Comparison of ENCODE assay signal across 8 mouse cellular contexts in the genomic region with DNA sequence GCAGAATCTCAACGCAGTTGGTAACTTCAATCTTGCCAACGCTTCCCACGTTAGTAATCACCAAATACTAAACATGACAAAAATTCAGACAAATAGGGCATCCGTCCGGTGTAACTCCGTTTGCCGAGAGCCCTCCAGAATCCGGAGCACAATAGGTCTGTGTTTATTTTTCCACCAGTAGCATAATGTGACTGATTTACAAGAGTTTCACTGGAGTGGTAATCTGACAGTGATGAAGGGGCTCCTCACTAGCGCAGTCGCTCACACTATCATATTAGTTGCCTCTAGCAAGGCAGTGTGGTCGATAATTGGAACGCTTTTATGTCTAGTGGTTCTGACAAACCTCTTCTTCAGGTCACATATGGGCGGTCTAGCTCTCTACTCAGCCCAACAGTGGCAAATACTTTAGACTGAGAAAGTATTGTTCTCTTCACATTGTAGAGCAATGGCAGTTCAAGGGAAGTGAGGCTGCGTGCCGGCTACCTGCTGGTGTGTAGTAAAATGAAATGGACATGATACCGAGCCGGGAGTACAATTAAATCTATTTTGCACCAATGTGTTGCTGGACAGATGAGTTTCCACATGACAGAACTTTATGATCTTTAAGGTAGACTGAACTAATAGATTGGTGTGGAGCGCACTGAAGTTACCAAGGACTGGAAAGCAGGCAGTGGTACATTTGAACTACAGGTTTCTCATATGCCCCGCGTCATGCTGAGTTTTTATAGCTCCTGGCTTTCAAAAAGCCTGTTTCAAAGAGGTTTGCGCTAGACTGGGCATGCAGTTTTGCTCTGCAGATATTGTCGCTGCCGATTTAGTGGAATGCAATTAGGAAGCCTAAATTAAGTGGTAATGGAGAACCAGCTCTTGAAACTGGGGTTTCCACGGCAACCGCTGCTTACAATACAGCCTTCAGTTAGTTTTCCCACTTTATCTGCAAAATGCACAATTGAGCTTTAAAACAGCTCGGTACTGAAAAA.
DNase-seq lines count a peak whose midpoint lies in the region; ATAC-seq and TF ChIP-seq lines count a peak whose summit lies in the region.

No protein-coding gene starts in this region.

- no peaks in the 10 kb centered on the region for H3K27me3 ChIP-seq in forebrain, postnatal 0 days (ENCODE audit: insufficient read depth, low read length)
- H3K27me3 ChIP-seq in midbrain, embryonic 11.5 days (ENCODE audit: control insufficient read depth, insufficient read depth, low read length), result no peaks in the 10 kb centered on the region; the same call in 1 of the 2 replicates

- no peaks in the 10 kb centered on the region for H3K9me3 ChIP-seq in forebrain, postnatal 0 days (ENCODE audit: low read length)
- no peaks in the 10 kb centered on the region for H3K9me3 ChIP-seq in midbrain, embryonic 11.5 days (ENCODE audit: control insufficient read depth, low read length)

- TF ChIP-seq CTCF in forebrain, postnatal 0 days (IDR thresholded peaks at IDR 0.05; ENCODE audit: low read depth), result no peak

- peak overlapping the region; percentile 28 for H3K4me3 ChIP-seq in forebrain, postnatal 0 days (ENCODE audit: low read depth, low read length)
- H3K4me3 ChIP-seq in midbrain, embryonic 11.5 days (ENCODE audit: low read depth, low read length), result peak overlapping the region; percentile 7; the same call in 1 of the 2 replicates

- 5% methylated on average over 26 of the region's 26 CpGs for WGBS in forebrain, postnatal 0 days
- 50% methylated on average over 26 of the region's 26 CpGs for WGBS in midbrain, embryonic 11.5 days

- peak overlapping the region; percentile 51 for H3K4me2 ChIP-seq in forebrain, postnatal 0 days (ENCODE audit: low read depth)
- peak overlapping the region; percentile 48 for H3K4me2 ChIP-seq in midbrain, embryonic 11.5 days

- no peaks in the 10 kb centered on the region for H3K36me3 ChIP-seq in forebrain, postnatal 0 days (ENCODE audit: insufficient read depth)
- no peaks in the 10 kb centered on the region for H3K36me3 ChIP-seq in midbrain, embryonic 11.5 days (ENCODE audit: control insufficient read depth, insufficient read depth, low read length)

- peak overlapping the region; percentile 54 for H3K9ac ChIP-seq in forebrain, postnatal 0 days
- H3K9ac ChIP-seq in midbrain, embryonic 11.5 days (ENCODE audit: low read length), result no peak overlapping the region

- DNase-seq in cerebellum, postnatal 14 days, result peak; percentile 7 to 30
- no peak for DNase-seq in cerebellum, adult 11-12 months
- peak; percentile 83 for DNase-seq in forebrain, postnatal 0 days
- DNase-seq in layer of hippocampus, adult 18-20 months (ENCODE audit: low spot score in 2 of 2), result peak; percentile 64 to 85
- DNase-seq in midbrain, embryonic 11.5 days (ENCODE audit: low spot score, missing footprints), result peak; percentile 91
- DNase-seq in testis, postnatal 10 days (ENCODE audit: low spot score), result no peak
- DNase-seq in cerebellum, adult 18-20 months, result no peak

- H3K4me1 ChIP-seq in forebrain, postnatal 0 days (ENCODE audit: insufficient read depth), result peaks cover 15% of the 10 kb centered on the region; the same call in 1 of the 2 replicates
- H3K4me1 ChIP-seq in midbrain, embryonic 11.5 days (ENCODE audit: control insufficient read depth, insufficient read depth, low read length), result peaks cover 16% of the 10 kb centered on the region; the same call in 1 of the 2 replicates

- peak overlapping the region; percentile 66 for H3K27ac ChIP-seq in forebrain, postnatal 0 days (ENCODE audit: low read depth, low read length)
- H3K27ac ChIP-seq in midbrain, embryonic 11.5 days (ENCODE audit: low read depth, low read length), result peak overlapping the region; percentile 48; the same call in 1 of the 2 replicates

- ATAC-seq in forebrain, postnatal 0 days, result peak; percentile 72
- ATAC-seq in midbrain, embryonic 11.5 days (ENCODE audit: low FRiP score), result peak; percentile 53
- no peak for ATAC-seq in CD4-positive, CD25-positive, alpha-beta regulatory T cell, adult 4 months

Comparison
In these comparisons a context has a peak if more than half of its experiments do, and no peak if none do; other contexts are left out.
1. DNase-seq: peak in cerebellum, postnatal 14 days (2 of 2), forebrain, postnatal 0 days (single experiment), layer of hippocampus, adult 18-20 months (2 of 2) and midbrain, embryonic 11.5 days (single experiment); none in cerebellum, adult 11-12 months (single experiment), testis, postnatal 10 days (single experiment) and cerebellum, adult 18-20 months (0 of 2).